Mouse (Mus musculus): Measurements from ENCODE around the gene Lepr. TPM values are rescaled to one million over a fixed set of nuclear protein-coding genes. Genes with fewer than 3 reads are reported as not detected.

The Lepr gene
- total RNA-seq (2022): 1 to 10 TPM; 3.3 to 5.6 (median 4.4) TPM

- DNase-seq (ENCODE audit: low spot score in 2 of 2): no peak
Observed at GRCm38 (mm10) chr4:101717367-101718121, at the start of gene Lepr. Gene Lepr (plus strand): TSS chr4:101717404.

GRCm38 (mm10) chr4:101669161-101669560 lies 48.0 kb upstream of the Lepr start:
- DNase-seq (ENCODE audit: low spot score in 2 of 2): no peak

GRCm38 (mm10) chr4:101669811-101670210 lies 47.4 kb upstream of the Lepr start:
- DNase-seq (ENCODE audit: low spot score in 2 of 2): no peak

GRCm38 (mm10) chr4:101674790-101675189 lies 42.4 kb upstream of the Lepr start:
- no peak for DNase-seq (ENCODE audit: low spot score in 2 of 2)

- no peak for DNase-seq (ENCODE audit: low spot score in 2 of 2)
Observed at GRCm38 (mm10) chr4:101675726-101676125, 41.5 kb upstream of the Lepr start.

- no peak for DNase-seq (ENCODE audit: low spot score in 2 of 2)
Observed at GRCm38 (mm10) chr4:101682620-101683019, 34.6 kb upstream of the Lepr start.

GRCm38 (mm10) chr4:101683086-101683485 lies 34.1 kb upstream of the Lepr start:
- DNase-seq (ENCODE audit: low spot score in 2 of 2): no peak

GRCm38 (mm10) chr4:101684821-101685220 lies 32.4 kb upstream of the Lepr start:
- DNase-seq (ENCODE audit: low spot score in 2 of 2): no peak

GRCm38 (mm10) chr4:101686227-101686810 lies 30.9 kb upstream of the Lepr start:
- DNase-seq (ENCODE audit: low spot score in 2 of 2): no peak

GRCm38 (mm10) chr4:101689241-101689640 lies 28.0 kb upstream of the Lepr start:
- no peak for DNase-seq (ENCODE audit: low spot score in 2 of 2)

GRCm38 (mm10) chr4:101689645-101690044 lies 27.6 kb upstream of the Lepr start:
- DNase-seq (ENCODE audit: low spot score in 2 of 2): no peak

- no peak for DNase-seq (ENCODE audit: low spot score in 2 of 2)
Observed at GRCm38 (mm10) chr4:101692892-101693291, 24.3 kb upstream of the Lepr start.

- DNase-seq (ENCODE audit: low spot score in 2 of 2): no peak
Observed at GRCm38 (mm10) chr4:101694529-101694928, 22.7 kb upstream of the Lepr start.

GRCm38 (mm10) chr4:101697236-101697635 lies 20.0 kb upstream of the Lepr start:
- no peak for DNase-seq (ENCODE audit: low spot score in 2 of 2)

- no peak for DNase-seq (ENCODE audit: low spot score in 2 of 2)
Observed at GRCm38 (mm10) chr4:101699423-101699822, 17.8 kb upstream of the Lepr start.

- DNase-seq (ENCODE audit: low spot score in 2 of 2): no peak
Observed at GRCm38 (mm10) chr4:101700892-101701640, 16.1 kb upstream of the Lepr start.

GRCm38 (mm10) chr4:101705325-101705724 lies 11.9 kb upstream of the Lepr start:
- DNase-seq (ENCODE audit: low spot score in 2 of 2): no peak

- no peak for DNase-seq (ENCODE audit: low spot score in 2 of 2)
Observed at GRCm38 (mm10) chr4:101707234-101707633, 10.0 kb upstream of the Lepr start.

GRCm38 (mm10) chr4:101707953-101708352 lies 9.3 kb upstream of the Lepr start:
- DNase-seq (ENCODE audit: low spot score in 2 of 2): no peak

GRCm38 (mm10) chr4:101710361-101710760 lies 6.8 kb upstream of the Lepr start:
- no peak for DNase-seq (ENCODE audit: low spot score in 2 of 2)

GRCm38 (mm10) chr4:101711100-101711499 lies 6.1 kb upstream of the Lepr start:
- no peak for DNase-seq (ENCODE audit: low spot score in 2 of 2)

GRCm38 (mm10) chr4:101712563-101712962 lies 4.6 kb upstream of the Lepr start:
- no peak for DNase-seq (ENCODE audit: low spot score in 2 of 2)
